Mouse (Mus musculus) lung, embryonic 15.5 days (tissue): ENCODE results near the gene Zbtb46. TPM values are rescaled to one million over a fixed set of nuclear protein-coding genes. Genes with fewer than 3 reads are reported as not detected.
A peak's percentile ranks its signal among the peaks of the same experiment; 100 is the strongest.

Source experiments
- ATAC-seq: fragments of 200-750 bp; cut with Nextera tagmentation; 2 replicates; pipeline ENCODE4 v1.8.0; 2017; ENCODE audit warnings: moderate number of reproducible peaks, borderline replicate concordance; ENCODE audit not compliant: low FRiP score, low TSS enrichment; ENCODE audit errors: extremely low read depth
- H3K27ac ChIP-seq: fragments of 300-500 bp; sonication (generic); 2 replicates; pipeline ENCODE4 v1.5.1; 2015; ENCODE audit warnings: moderate library complexity, mild to moderate bottlenecking, inconsistent platforms
- H3K27me3 ChIP-seq: fragments of 300-500 bp; sonication (generic); 2 replicates; pipeline ENCODE4 v1.6.1; 2015; ENCODE audit warnings: inconsistent platforms
- H3K36me3 ChIP-seq: fragments of 300-500 bp; sonication (generic); 2 replicates; pipeline ENCODE4 v1.6.1; 2015; ENCODE audit warnings: inconsistent platforms
- H3K4me1 ChIP-seq: fragments of 300-500 bp; sonication (generic); 2 replicates; pipeline ENCODE4 v1.6.1; 2015; ENCODE audit warnings: inconsistent platforms
- H3K4me2 ChIP-seq: fragments of 300-500 bp; sonication (generic); 2 replicates; pipeline ENCODE4 v1.6.1; 2015; ENCODE audit warnings: inconsistent platforms, mild to moderate bottlenecking, moderate library complexity
- H3K4me3 ChIP-seq: fragments of 300-500 bp; sonication (generic); 2 replicates; pipeline ENCODE4 v1.5.1; 2015; ENCODE audit warnings: mild to moderate bottlenecking, inconsistent platforms
- H3K9ac ChIP-seq: fragments of 300-500 bp; sonication (generic); 2 replicates; pipeline ENCODE4 v1.6.1; 2015; ENCODE audit warnings: inconsistent platforms
- H3K9me3 ChIP-seq: fragments of 300-500 bp; sonication (generic); 2 replicates; pipeline ENCODE4 v1.6.1; 2016; ENCODE audit warnings: inconsistent platforms
- WGBS: fragments of 180-500 bp; shearing (Covaris S2); methylation state at CpG from one replicate; pipeline ENCODE4 v1.1.7; 2015; 5-methylcytosine and 5-hydroxymethylcytosine counted together
- polyA plus RNA-seq: library from polyadenylated mRNA; unstranded; fragments of >200 nt; fragmentation: Nextera tagmentation; extraction: Ambion mirVana; gene quantifications from 2 replicates; pipeline ENCODE4 v1.2.1, GENCODE M21; 2015

Zbtb46 gene
- polyA plus RNA-seq, 1 experiment from 2014 or later: 14.6 TPM

- no peak overlapping the region for H3K4me3 ChIP-seq
- no peak overlapping the region for H3K4me2 ChIP-seq
- H3K4me1 ChIP-seq: no peaks in the 10 kb centered on the region
- 83% methylated on average over 9 of the region's 9 CpGs for WGBS
- peaks cover 5% of the 10 kb centered on the region; the same call in 1 of the 2 replicates for H3K36me3 ChIP-seq
- no peak overlapping the region for H3K27ac ChIP-seq
- no peak overlapping the region for H3K9ac ChIP-seq
- no peaks in the 10 kb centered on the region for H3K27me3 ChIP-seq
- no peaks in the 10 kb centered on the region for H3K9me3 ChIP-seq
- ATAC-seq: no peak
Observed at GRCm38 (mm10) chr2:181423834-181424233, 35.4 kb downstream of the Zbtb46 start.

- no peak for ATAC-seq
- 58% methylated on average over 4 of the region's 4 CpGs for WGBS
- Histone ChIP-seq H3K36me3 (peaks cover 5% of the 10 kb centered on the region; the same call in 1 of the 2 replicates), H3K27me3 (no peaks in the 10 kb centered on the region), H3K27ac (no peak overlapping the region), H3K4me3 (no peak overlapping the region), H3K4me1 (no peaks in the 10 kb centered on the region), H3K4me2 (no peak overlapping the region), H3K9ac (no peak overlapping the region), H3K9me3 (no peaks in the 10 kb centered on the region)
Observed at GRCm38 (mm10) chr2:181420903-181421638, 38.2 kb downstream of the Zbtb46 start.

- Histone ChIP-seq H3K4me1 (no peaks in the 10 kb centered on the region), H3K36me3 (peaks cover 5% of the 10 kb centered on the region; the same call in 1 of the 2 replicates), H3K27ac (no peak overlapping the region), H3K27me3 (no peaks in the 10 kb centered on the region), H3K9me3 (no peaks in the 10 kb centered on the region), H3K4me3 (no peak overlapping the region), H3K9ac (no peak overlapping the region), H3K4me2 (no peak overlapping the region)
- ATAC-seq: no peak
- 55% methylated on average over 4 of the region's 4 CpGs for WGBS
Observed at GRCm38 (mm10) chr2:181420426-181420825, 38.8 kb downstream of the Zbtb46 start.

GRCm38 (mm10) chr2:181419359-181419758 lies 39.9 kb downstream of the Zbtb46 start:
- no peak overlapping the region for H3K9ac ChIP-seq
- H3K4me3 ChIP-seq: no peak overlapping the region
- no peaks in the 10 kb centered on the region for H3K9me3 ChIP-seq
- peaks cover 5% of the 10 kb centered on the region; the same call in 1 of the 2 replicates for H3K36me3 ChIP-seq
- WGBS: 75% methylated on average over 7 of the region's 7 CpGs
- H3K27ac ChIP-seq: no peak overlapping the region
- no peaks in the 10 kb centered on the region for H3K27me3 ChIP-seq
- no peak for ATAC-seq
- H3K4me1 ChIP-seq: no peaks in the 10 kb centered on the region
- H3K4me2 ChIP-seq: no peak overlapping the region

- no peaks in the 10 kb centered on the region for H3K4me1 ChIP-seq
- no peak overlapping the region for H3K9ac ChIP-seq
- WGBS: 37% methylated on average over 3 of the region's 3 CpGs
- H3K36me3 ChIP-seq: no peaks in the 10 kb centered on the region
- ATAC-seq: no peak
- H3K4me2 ChIP-seq: no peak overlapping the region
- no peaks in the 10 kb centered on the region for H3K27me3 ChIP-seq
- no peaks in the 10 kb centered on the region for H3K9me3 ChIP-seq
- H3K27ac ChIP-seq: no peak overlapping the region
- no peak overlapping the region for H3K4me3 ChIP-seq
Observed at GRCm38 (mm10) chr2:181415945-181416344, 43.3 kb downstream of the Zbtb46 start.

GRCm38 (mm10) chr2:181413141-181413540 lies 46.1 kb downstream of the Zbtb46 start:
- no peak overlapping the region for H3K27ac ChIP-seq
- H3K9ac ChIP-seq: no peak overlapping the region
- H3K27me3 ChIP-seq: no peaks in the 10 kb centered on the region
- no peaks in the 10 kb centered on the region for H3K9me3 ChIP-seq
- no peak overlapping the region for H3K4me2 ChIP-seq
- no peaks in the 10 kb centered on the region for H3K4me1 ChIP-seq
- WGBS: 46% methylated on average over 2 of the region's 2 CpGs
- H3K36me3 ChIP-seq: no peaks in the 10 kb centered on the region
- no peak overlapping the region for H3K4me3 ChIP-seq
- no peak for ATAC-seq

GRCm38 (mm10) chr2:181410760-181411473 lies 48.3 kb downstream of the Zbtb46 start:
- H3K36me3 ChIP-seq: no peaks in the 10 kb centered on the region
- no peak overlapping the region for H3K4me3 ChIP-seq
- no peak overlapping the region for H3K4me2 ChIP-seq
- H3K9me3 ChIP-seq: no peaks in the 10 kb centered on the region
- H3K27me3 ChIP-seq: no peaks in the 10 kb centered on the region
- H3K27ac ChIP-seq: no peak overlapping the region
- no peak for ATAC-seq
- H3K9ac ChIP-seq: no peak overlapping the region
- 42% methylated on average over 4 of the region's 4 CpGs for WGBS
- H3K4me1 ChIP-seq: no peaks in the 10 kb centered on the region

- Histone ChIP-seq H3K9ac (no peak overlapping the region), H3K27me3 (no peaks in the 10 kb centered on the region), H3K4me2 (no peak overlapping the region), H3K27ac (no peak overlapping the region), H3K4me1 (no peaks in the 10 kb centered on the region), H3K4me3 (no peak overlapping the region), H3K36me3 (no peaks in the 10 kb centered on the region), H3K9me3 (no peaks in the 10 kb centered on the region)
- WGBS: 78% methylated on average over 7 of the region's 7 CpGs
- ATAC-seq: no peak
Observed at GRCm38 (mm10) chr2:181409643-181410042, 49.6 kb downstream of the Zbtb46 start.

- no peaks in the 10 kb centered on the region for H3K4me1 ChIP-seq
- ATAC-seq: no peak
- H3K27ac ChIP-seq: no peak overlapping the region
- WGBS: 78% methylated on average over 3 of the region's 3 CpGs
- H3K9me3 ChIP-seq: no peaks in the 10 kb centered on the region
- no peaks in the 10 kb centered on the region for H3K36me3 ChIP-seq
- no peak overlapping the region for H3K9ac ChIP-seq
- H3K27me3 ChIP-seq: no peaks in the 10 kb centered on the region
- no peak overlapping the region for H3K4me2 ChIP-seq
- no peak overlapping the region for H3K4me3 ChIP-seq
Observed at GRCm38 (mm10) chr2:181403722-181404121, 55.5 kb downstream of the Zbtb46 start.

- no peaks in the 10 kb centered on the region for H3K9me3 ChIP-seq
- H3K36me3 ChIP-seq: no peaks in the 10 kb centered on the region
- WGBS: 7% methylated on average over 1 of the region's 1 CpGs
- H3K27ac ChIP-seq: no peak overlapping the region
- H3K4me2 ChIP-seq: no peak overlapping the region
- no peak for ATAC-seq
- no peak overlapping the region for H3K9ac ChIP-seq
- H3K4me1 ChIP-seq: peaks cover 8% of the 10 kb centered on the region; the same call in 1 of the 2 replicates
- no peaks in the 10 kb centered on the region for H3K27me3 ChIP-seq
- no peak overlapping the region for H3K4me3 ChIP-seq
Observed at GRCm38 (mm10) chr2:181401497-181401896, 57.7 kb downstream of the Zbtb46 start.

- peak; percentile 19; the same call in 1 of the 2 replicates for ATAC-seq
- no peaks in the 10 kb centered on the region for H3K27me3 ChIP-seq
- H3K9ac ChIP-seq: no peak overlapping the region
- 39% methylated on average over 5 of the region's 5 CpGs for WGBS
- no peak overlapping the region for H3K4me2 ChIP-seq
- no peak overlapping the region; the same call in 1 of the 2 replicates for H3K27ac ChIP-seq
- H3K4me3 ChIP-seq: no peak overlapping the region
- no peaks in the 10 kb centered on the region for H3K9me3 ChIP-seq
- peaks cover 8% of the 10 kb centered on the region; the same call in 1 of the 2 replicates for H3K4me1 ChIP-seq
- H3K36me3 ChIP-seq: no peaks in the 10 kb centered on the region
Observed at GRCm38 (mm10) chr2:181397207-181397761, 61.9 kb downstream of the Zbtb46 start.

- Histone ChIP-seq H3K9me3 (no peaks in the 10 kb centered on the region), H3K4me3 (no peak overlapping the region), H3K4me2 (no peak overlapping the region), H3K9ac (no peak overlapping the region), H3K4me1 (peaks cover 8% of the 10 kb centered on the region; the same call in 1 of the 2 replicates), H3K27ac (no peak overlapping the region), H3K36me3 (0 out of 2 replicates have a peak, but pooled peaks cover 6% of the 10 kb centered on the region), H3K27me3 (no peaks in the 10 kb centered on the region)
- WGBS: 95% methylated on average over 3 of the region's 3 CpGs
- no peak for ATAC-seq
Observed at GRCm38 (mm10) chr2:181394086-181394485, 65.1 kb downstream of the Zbtb46 start.
